Mouse (Mus musculus) hindbrain, embryonic 13.5 days (tissue): ENCODE data around the gene D430041D05Rik. TPM values are rescaled to one million over a fixed set of nuclear protein-coding genes. Genes with fewer than 3 reads are reported as not detected.

ENCODE experiments used
- ATAC-seq: fragments of 200-750 bp; cut with Nextera tagmentation; 2 replicates; pipeline ENCODE4 v1.8.0; 2017; ENCODE audit warnings: moderate TSS enrichment; ENCODE audit not compliant: low FRiP score
- H3K27ac ChIP-seq: fragments of 300-500 bp; sonication (generic); 2 replicates; pipeline ENCODE4 v1.5.1; 2015; ENCODE audit warnings: inconsistent platforms, mild to moderate bottlenecking, moderate library complexity
- H3K27me3 ChIP-seq: fragments of 300-500 bp; sonication (generic); 2 replicates; pipeline ENCODE4 v1.6.1; 2015; ENCODE audit warnings: mild to moderate bottlenecking, inconsistent platforms
- H3K36me3 ChIP-seq: fragments of 300-500 bp; sonication (generic); 2 replicates; pipeline ENCODE4 v1.6.1; 2015; ENCODE audit warnings: mild to moderate bottlenecking, inconsistent platforms
- H3K4me1 ChIP-seq: fragments of 300-500 bp; sonication (generic); replicated peaks from 2 replicates; pipeline ENCODE4 v1.6.1; 2015; ENCODE audit warnings: inconsistent platforms
- H3K4me2 ChIP-seq: fragments of 300-500 bp; sonication (generic); 2 replicates; pipeline ENCODE4 v1.6.1; 2015; ENCODE audit warnings: inconsistent platforms, mild to moderate bottlenecking, moderate library complexity
- H3K4me3 ChIP-seq: fragments of 300-500 bp; sonication (generic); 2 replicates; pipeline ENCODE4 v1.5.1; 2015; ENCODE audit warnings: mild to moderate bottlenecking, inconsistent platforms
- H3K9ac ChIP-seq: fragments of 300-500 bp; sonication (generic); 2 replicates; pipeline ENCODE4 v1.6.1; 2015; ENCODE audit warnings: mild to moderate bottlenecking, inconsistent platforms
- H3K9me3 ChIP-seq: fragments of 300-500 bp; sonication (generic); 2 replicates; pipeline ENCODE4 v1.6.1; 2016; ENCODE audit warnings: inconsistent platforms
- WGBS: fragments of 180-500 bp; shearing (Covaris S2); methylation state at CpG from one replicate; pipeline ENCODE4 v1.1.7; 2015; 5-methylcytosine and 5-hydroxymethylcytosine counted together
- polyA plus RNA-seq: library from polyadenylated mRNA; unstranded; fragments of >200 nt; fragmentation: Nextera tagmentation; extraction: Ambion mirVana; gene quantifications from 2 replicates; pipeline ENCODE4 v1.2.1, GENCODE M21; 2015

Gene D430041D05Rik
- polyA plus RNA-seq, 1 experiment from 2014 or later, result 6.8 TPM

DNA sequence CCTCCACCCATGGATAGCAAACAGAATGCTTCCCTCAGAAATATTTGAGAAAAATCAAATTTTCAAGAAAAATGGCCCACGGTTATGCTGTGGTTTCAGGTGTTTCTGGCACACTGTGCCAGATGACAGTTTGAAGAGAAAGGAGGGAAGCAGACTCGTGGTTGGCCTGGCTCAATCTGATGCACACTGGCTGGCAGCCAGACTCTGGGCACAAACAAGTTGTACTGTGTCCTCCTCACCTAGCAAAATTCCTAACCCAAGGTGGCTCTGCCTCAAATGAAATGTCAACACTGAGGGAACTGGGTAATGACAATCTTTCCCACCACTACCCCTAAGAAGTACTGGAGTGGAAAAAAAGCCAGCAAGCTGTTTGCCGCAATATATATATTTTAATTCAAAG, 15.3 kb upstream of the D430041D05Rik start:
- Histone ChIP-seq H3K4me1 (no peaks in the 10 kb centered on the region), H3K9ac (no peak overlapping the region), H3K36me3 (peaks cover 16% of the 10 kb centered on the region), H3K4me3 (no peak overlapping the region), H3K27me3 (no peaks in the 10 kb centered on the region), H3K9me3 (no peaks in the 10 kb centered on the region), H3K4me2 (no peak overlapping the region), H3K27ac (no peak overlapping the region)
- no peak for ATAC-seq
- 85% methylated on average over 3 of the region's 3 CpGs for WGBS

DNA sequence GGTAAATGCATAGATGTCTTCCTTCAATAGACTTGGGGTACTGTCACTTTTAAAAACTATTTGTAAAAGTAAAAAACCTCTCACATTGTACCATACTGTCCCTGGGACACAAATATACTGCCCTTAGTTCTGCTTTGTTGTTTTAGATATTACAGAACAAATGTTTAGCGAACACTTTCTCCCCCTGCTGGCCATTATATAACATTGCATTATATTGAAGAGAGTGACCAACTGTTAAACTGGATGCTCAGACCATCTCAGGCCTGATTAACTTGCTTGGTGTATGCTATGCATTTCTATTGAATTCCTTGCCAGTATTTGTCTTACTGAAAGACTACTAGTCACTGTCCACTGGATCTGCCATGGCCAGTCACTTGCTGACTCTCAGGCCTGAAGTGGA, 11.4 kb upstream of the D430041D05Rik start:
- H3K27ac ChIP-seq, result no peak overlapping the region
- no peaks in the 10 kb centered on the region for H3K9me3 ChIP-seq
- ATAC-seq, result peak; percentile 61; the same call in 1 of the 2 replicates
- no peak overlapping the region for H3K4me2 ChIP-seq
- no peak overlapping the region for H3K4me3 ChIP-seq
- no peaks in the 10 kb centered on the region for H3K36me3 ChIP-seq
- no peaks in the 10 kb centered on the region for H3K27me3 ChIP-seq
- WGBS, result 6% methylated on average over 1 of the region's 1 CpGs
- H3K4me1 ChIP-seq, result no peaks in the 10 kb centered on the region
- no peak overlapping the region for H3K9ac ChIP-seq

DNA sequence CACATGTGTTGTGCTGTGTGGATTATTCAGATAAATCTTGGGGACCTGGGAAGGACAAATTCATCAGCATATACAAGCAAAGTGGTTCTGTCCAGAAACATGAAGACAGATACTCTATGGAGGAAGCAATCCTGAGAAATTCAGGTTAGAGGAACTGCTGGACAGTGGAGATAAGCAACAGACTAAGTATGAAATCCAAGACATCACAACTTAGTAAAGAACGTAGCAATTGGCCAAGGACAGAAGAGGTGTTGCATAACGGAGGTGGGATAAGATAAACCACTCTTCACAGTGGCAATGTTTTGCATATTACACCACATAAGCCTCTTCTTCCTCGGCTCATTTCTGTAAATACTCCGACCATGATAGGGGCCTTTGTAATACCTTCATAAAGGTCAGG, 10.0 kb upstream of the D430041D05Rik start:
- no peaks in the 10 kb centered on the region for H3K27me3 ChIP-seq
- H3K9ac ChIP-seq, result no peak overlapping the region
- ATAC-seq, result no peak

DNA sequence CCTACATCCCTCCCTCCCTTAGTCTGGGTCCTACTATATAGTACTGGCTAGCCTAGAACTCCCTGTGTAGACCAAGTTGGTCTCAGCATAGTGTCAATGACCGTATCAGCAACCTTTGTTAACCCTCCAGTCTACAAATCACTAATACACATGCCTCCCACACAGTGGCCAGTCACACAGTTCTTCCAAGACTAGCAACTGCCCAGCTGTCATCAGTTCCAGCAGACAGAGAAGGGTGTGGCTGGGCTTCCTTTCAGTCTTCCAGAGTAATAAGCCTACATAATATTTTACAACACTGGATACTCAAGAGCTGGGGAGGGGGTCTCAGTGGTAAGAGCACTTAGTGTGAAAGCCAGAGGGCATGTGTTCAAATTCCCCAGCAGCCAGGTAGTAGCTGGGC, 9.2 kb upstream of the D430041D05Rik start:
- no peaks in the 10 kb centered on the region for H3K27me3 ChIP-seq
- no peaks in the 10 kb centered on the region for H3K4me1 ChIP-seq
- no peak overlapping the region for H3K9ac ChIP-seq
- no peak overlapping the region for H3K4me2 ChIP-seq
- ATAC-seq, result no peak
- WGBS, result 69% methylated on average over 1 of the region's 1 CpGs
- H3K4me3 ChIP-seq, result no peak overlapping the region
- no peak overlapping the region for H3K27ac ChIP-seq
- H3K9me3 ChIP-seq, result no peaks in the 10 kb centered on the region
- H3K36me3 ChIP-seq, result no peaks in the 10 kb centered on the region

More for the DNA sequence above, 10.0 kb upstream of the D430041D05Rik start:
- H3K9me3 ChIP-seq, result no peaks in the 10 kb centered on the region
- H3K36me3 ChIP-seq, result no peaks in the 10 kb centered on the region
- 84% methylated on average over 4 of the region's 4 CpGs for WGBS
- no peak overlapping the region for H3K4me3 ChIP-seq
- H3K4me2 ChIP-seq, result no peak overlapping the region
- H3K27ac ChIP-seq, result no peak overlapping the region
- H3K4me1 ChIP-seq, result no peaks in the 10 kb centered on the region

DNA sequence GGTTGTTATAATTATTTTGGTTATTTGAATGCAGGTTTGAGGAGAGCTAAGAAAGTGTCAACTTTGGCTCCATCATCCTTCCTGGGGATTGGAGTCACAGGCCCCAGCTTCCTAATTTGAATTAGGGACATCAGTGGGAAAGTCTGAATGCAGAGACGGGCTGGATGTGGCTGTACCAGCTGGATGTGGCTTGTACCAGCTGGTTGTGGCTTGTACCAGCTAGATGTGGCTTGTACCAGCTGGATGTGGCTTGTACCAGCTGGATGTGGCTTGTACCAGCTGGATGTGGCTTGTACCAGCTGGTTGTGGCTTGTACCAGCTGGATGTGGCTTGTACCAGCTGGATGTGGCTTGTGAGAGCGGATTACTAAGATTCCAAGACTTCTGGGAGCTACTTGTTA, 8.6 kb upstream of the D430041D05Rik start:
- ATAC-seq, result no peak
- Histone ChIP-seq H3K27me3 (no peaks in the 10 kb centered on the region), H3K4me3 (no peak overlapping the region), H3K4me1 (no peaks in the 10 kb centered on the region), H3K27ac (no peak overlapping the region), H3K9me3 (no peaks in the 10 kb centered on the region), H3K4me2 (no peak overlapping the region), H3K36me3 (no peaks in the 10 kb centered on the region), H3K9ac (no peak overlapping the region)
- 74% methylated on average over 2 of the region's 2 CpGs for WGBS

DNA sequence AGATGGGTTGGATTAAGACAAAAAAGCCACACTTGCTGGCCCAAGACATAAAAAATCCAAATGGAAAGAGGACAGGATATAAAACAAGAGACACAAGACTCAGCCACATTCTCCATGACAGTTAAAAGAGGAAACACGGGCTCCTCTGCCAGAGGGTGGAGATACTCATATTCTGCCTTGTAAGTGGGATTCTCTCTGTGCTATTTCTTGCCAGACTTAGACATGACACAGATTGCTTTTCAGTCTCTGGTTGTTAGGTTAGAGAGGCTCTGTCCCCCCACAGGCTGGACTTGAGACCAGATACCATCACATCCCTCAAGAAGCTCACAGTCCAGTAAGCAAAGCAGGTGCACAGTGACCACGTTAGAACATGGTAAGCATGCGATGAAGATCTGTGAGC, 2.2 kb upstream of the D430041D05Rik start:
- Histone ChIP-seq H3K9ac (no peak overlapping the region), H3K4me2 (no peak overlapping the region), H3K27ac (no peak overlapping the region), H3K4me3 (no peak overlapping the region), H3K27me3 (peaks cover 36% of the 10 kb centered on the region), H3K9me3 (no peaks in the 10 kb centered on the region), H3K4me1 (peaks cover 21% of the 10 kb centered on the region), H3K36me3 (no peaks in the 10 kb centered on the region)
- no peak for ATAC-seq
- 86% methylated on average over 3 of the region's 3 CpGs for WGBS

DNA sequence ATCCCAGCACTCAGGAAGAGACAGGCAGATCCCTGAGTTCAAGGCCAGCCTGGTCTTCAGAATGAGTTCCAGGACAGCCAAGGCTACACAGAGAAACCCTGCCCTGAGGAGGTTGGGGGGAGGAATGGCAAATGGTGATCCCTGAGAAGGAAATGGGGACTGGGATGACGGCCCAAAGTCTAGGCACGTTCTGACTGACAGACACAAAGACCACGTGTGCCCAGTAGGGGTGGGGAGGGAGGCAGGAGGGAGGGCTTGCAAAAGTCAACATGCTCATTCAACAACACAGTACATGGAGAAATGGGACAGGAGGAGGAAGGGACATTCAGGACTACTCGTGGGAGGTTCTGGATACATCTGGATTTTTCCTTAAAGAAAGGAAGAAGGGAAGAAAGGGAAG, 1.7 kb upstream of the D430041D05Rik start:
- ATAC-seq, result no peak
- WGBS, result 35% methylated on average over 4 of the region's 4 CpGs
- Histone ChIP-seq H3K27ac (no peak overlapping the region), H3K27me3 (peaks cover 41% of the 10 kb centered on the region), H3K9me3 (no peaks in the 10 kb centered on the region), H3K4me1 (peaks cover 26% of the 10 kb centered on the region), H3K4me3 (no peak overlapping the region), H3K36me3 (no peaks in the 10 kb centered on the region), H3K4me2 (no peak overlapping the region), H3K9ac (no peak overlapping the region)

DNA sequence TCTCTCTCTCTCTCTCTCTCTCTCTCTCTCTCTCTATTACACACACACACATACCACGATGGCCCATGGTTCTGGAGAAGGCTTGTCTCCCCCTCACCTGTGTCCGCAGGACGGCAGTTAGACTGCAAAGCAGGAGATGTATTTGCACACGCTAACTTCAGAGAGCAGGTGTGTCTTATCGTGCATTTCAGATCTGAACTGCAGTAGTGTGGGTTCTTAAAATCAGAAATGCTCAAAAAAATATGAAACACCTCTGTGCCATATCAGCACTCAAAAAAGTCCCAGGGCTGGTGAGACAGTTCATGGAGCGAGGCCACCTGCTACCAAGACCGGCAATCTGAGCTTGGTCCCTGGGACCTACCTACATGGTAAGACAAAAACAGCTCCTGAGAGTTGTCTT, 993 bp upstream of the D430041D05Rik start:
- ATAC-seq, result no peak
- no peak overlapping the region for H3K27ac ChIP-seq
- 94% methylated on average over 7 of the region's 7 CpGs for WGBS
- H3K4me3 ChIP-seq, result no peak overlapping the region
- H3K9me3 ChIP-seq, result no peaks in the 10 kb centered on the region
- H3K4me1 ChIP-seq, result peaks cover 33% of the 10 kb centered on the region
- H3K9ac ChIP-seq, result no peak overlapping the region
- no peak overlapping the region for H3K4me2 ChIP-seq
- no peaks in the 10 kb centered on the region for H3K36me3 ChIP-seq
- peaks cover 47% of the 10 kb centered on the region for H3K27me3 ChIP-seq

DNA sequence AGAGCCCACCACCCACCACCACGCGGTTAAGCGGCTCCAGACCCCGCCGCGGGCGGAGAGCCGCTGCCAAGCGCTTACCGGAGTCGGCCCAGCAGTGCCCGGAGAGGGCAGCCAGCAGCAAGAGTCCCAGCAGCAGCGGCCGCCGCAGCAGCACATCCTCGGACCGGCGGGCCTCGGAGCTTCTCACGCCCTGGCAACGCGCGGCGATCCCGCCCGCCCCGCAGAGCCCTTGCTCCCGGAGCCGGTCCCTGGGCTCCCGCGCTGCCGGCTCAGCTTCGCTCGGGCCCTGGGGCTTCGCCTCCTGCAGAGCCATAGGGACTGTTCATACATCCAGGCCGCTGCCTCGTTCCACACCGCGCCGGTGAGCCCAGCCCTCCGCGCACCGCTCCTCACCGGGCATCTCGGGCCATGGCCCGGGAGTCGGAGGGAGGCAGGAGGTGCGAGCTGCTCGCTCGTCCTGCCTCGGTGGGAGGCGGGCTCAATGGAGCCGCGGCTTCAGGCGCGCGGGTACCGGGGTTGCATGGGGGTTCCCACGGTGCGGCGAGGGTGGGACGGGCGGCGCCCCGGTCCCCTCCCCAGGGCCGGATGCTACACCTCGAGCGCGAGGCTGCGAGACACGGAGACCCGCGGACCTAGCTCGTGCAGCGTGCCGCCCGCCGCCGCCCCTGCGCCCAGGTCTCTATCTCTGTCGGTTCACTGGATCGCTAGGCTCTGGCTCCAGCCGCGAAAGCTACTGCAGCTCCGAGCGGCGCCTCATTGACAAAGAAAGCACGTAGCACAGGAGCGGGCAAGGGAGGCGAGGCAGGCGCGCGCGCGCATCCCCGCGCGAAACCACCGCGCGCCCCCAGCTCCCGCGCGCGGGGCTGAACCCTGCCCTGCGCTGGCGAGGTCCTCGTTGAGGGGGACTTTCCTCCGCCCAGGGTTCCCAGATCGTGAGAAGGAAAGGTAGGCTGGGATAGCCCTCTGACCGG, 677 bp downstream of the D430041D05Rik start:
- H3K4me1 ChIP-seq, result peaks cover 42% of the 10 kb centered on the region
- under 1% methylated on average over 108 of the region's 111 CpGs for WGBS
- peak overlapping the region; percentile 80 for H3K4me3 ChIP-seq
- peak overlapping the region; percentile 94 for H3K27ac ChIP-seq
- peaks cover 50% of the 10 kb centered on the region for H3K27me3 ChIP-seq
- peak; percentile 93 for ATAC-seq
- H3K9ac ChIP-seq, result peak overlapping the region; percentile 93
- H3K36me3 ChIP-seq, result no peaks in the 10 kb centered on the region
- no peaks in the 10 kb centered on the region for H3K9me3 ChIP-seq
- peak overlapping the region; percentile 72 for H3K4me2 ChIP-seq

DNA sequence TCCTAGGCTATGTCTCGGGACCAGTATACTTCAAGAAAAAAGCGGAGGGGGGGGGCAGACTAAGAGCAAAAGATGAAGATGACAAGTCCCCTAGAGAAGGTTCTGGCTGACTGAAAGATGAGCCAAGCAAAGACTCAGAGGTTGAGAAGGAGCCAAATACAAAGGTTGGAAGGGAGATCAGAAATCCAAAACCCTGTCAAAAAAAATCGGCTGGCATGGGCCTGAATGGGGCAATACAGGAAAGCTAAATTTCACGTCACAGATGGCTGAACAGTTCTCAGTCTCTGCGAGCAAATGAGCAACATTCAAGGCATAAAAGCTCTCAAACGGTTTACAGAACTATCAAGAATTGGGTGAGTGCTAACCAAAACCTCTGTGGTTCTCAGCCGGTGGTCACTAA, 2.5 kb downstream of the D430041D05Rik start:
- Histone ChIP-seq H3K36me3 (no peaks in the 10 kb centered on the region), H3K27ac (no peak overlapping the region), H3K4me3 (peak overlapping the region; percentile 80), H3K4me2 (peak overlapping the region; percentile 72), H3K4me1 (peaks cover 44% of the 10 kb centered on the region), H3K9me3 (no peaks in the 10 kb centered on the region), H3K27me3 (peaks cover 45% of the 10 kb centered on the region), H3K9ac (no peak overlapping the region)
- 70% methylated on average over 7 of the region's 7 CpGs for WGBS
- ATAC-seq, result no peak

DNA sequence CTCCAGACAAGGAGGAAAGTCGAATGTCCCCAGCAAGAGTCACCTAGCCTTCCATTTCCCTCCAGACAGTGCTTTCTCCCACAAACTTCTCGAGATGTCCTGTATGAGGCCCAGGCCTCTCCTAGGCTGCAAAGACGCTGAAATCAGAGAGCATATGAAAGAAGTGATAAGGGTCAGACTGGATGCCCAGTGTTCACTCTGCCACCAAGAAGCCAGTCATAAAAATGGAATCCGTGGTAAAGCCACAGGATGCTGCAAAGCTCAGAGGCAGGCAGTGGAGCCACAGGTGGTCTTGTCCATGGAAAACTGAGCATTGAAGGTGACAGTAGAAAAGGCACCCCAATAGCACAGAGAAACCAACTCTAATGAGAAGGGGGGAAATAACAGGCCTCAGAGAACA, 2.9 kb downstream of the D430041D05Rik start:
- Histone ChIP-seq H3K4me1 (peaks cover 44% of the 10 kb centered on the region), H3K27ac (no peak overlapping the region), H3K9ac (0 out of 2 replicates have a peak overlapping the region, but pooled peaks have one; percentile 29), H3K27me3 (peaks cover 43% of the 10 kb centered on the region), H3K9me3 (no peaks in the 10 kb centered on the region), H3K4me2 (peak overlapping the region; percentile 72), H3K36me3 (no peaks in the 10 kb centered on the region), H3K4me3 (0 out of 2 replicates have a peak overlapping the region, but pooled peaks have one; percentile 1)
- WGBS, result 73% methylated on average over 4 of the region's 4 CpGs
- ATAC-seq, result no peak

DNA sequence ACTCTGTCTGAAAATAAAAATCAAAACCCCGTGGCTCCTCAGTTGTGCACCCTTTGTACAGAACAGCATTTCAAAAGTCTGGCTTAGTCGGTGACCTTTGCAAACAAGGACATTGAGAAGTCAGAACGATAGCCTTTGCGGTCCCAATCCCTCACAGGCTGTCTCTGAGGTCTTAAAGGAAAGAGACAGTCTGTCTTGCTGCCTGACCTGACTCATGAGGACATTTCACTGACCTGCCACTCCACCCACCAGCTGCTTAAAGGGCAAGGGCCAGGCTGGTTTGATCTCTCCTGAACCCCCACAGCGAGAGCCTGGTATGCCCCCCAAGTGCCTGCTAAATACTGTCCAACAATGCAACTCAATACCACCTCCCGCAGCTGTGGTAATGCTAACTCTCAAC, 6.8 kb downstream of the D430041D05Rik start:
- no peak for ATAC-seq
- WGBS, result 85% methylated on average over 6 of the region's 6 CpGs
- no peak overlapping the region for H3K27ac ChIP-seq

More for the DNA sequence above, 6.8 kb downstream of the D430041D05Rik start:
- H3K4me2 ChIP-seq, result no peak overlapping the region
- H3K27me3 ChIP-seq, result peaks cover 23% of the 10 kb centered on the region
- H3K4me3 ChIP-seq, result no peak overlapping the region
- H3K9ac ChIP-seq, result no peak overlapping the region
- peaks cover 34% of the 10 kb centered on the region for H3K4me1 ChIP-seq
- H3K36me3 ChIP-seq, result no peaks in the 10 kb centered on the region
- H3K9me3 ChIP-seq, result no peaks in the 10 kb centered on the region
